Mouse (Mus musculus) embryonic facial prominence, embryonic 12.5 days (tissue): ENCODE data around the gene Arhgef10l. TPM values are rescaled to one million over a fixed set of nuclear protein-coding genes. Genes with fewer than 3 reads are reported as not detected.
A peak's percentile ranks its signal among the peaks of the same experiment; 100 is the strongest.

Experiments
- ATAC-seq: fragments of 200-750 bp; cut with Nextera tagmentation; 2 replicates; pipeline ENCODE4 v1.8.0; 2017; ENCODE audit not compliant: insufficient number of reproducible peaks, insufficient read depth, low FRiP score, low TSS enrichment
- H3K27ac ChIP-seq: fragments of 300-500 bp; sonication (generic); 2 replicates; pipeline ENCODE4 v1.5.1; 2016; ENCODE audit warnings: mild to moderate bottlenecking
- H3K27me3 ChIP-seq: fragments of 300-500 bp; sonication (generic); 2 replicates; pipeline ENCODE4 v1.6.1; 2016; ENCODE audit warnings: mild to moderate bottlenecking, moderate library complexity
- H3K36me3 ChIP-seq: fragments of 300-500 bp; sonication (generic); 2 replicates; pipeline ENCODE4 v1.6.1; 2016; ENCODE audit warnings: mild to moderate bottlenecking
- H3K4me1 ChIP-seq: fragments of 300-500 bp; sonication (generic); 2 replicates; pipeline ENCODE4 v1.6.1; 2016
- H3K4me2 ChIP-seq: fragments of 300-500 bp; sonication (generic); replicated peaks from 2 replicates; pipeline ENCODE4 v1.6.1; 2016; ENCODE audit warnings: mild to moderate bottlenecking, moderate library complexity
- H3K4me3 ChIP-seq: fragments of 300-500 bp; sonication (generic); 2 replicates; pipeline ENCODE4 v1.5.1; 2016; ENCODE audit warnings: mild to moderate bottlenecking
- H3K9ac ChIP-seq: fragments of 300-500 bp; sonication (generic); 2 replicates; pipeline ENCODE4 v1.6.1; 2016; ENCODE audit warnings: mild to moderate bottlenecking, moderate library complexity
- H3K9me3 ChIP-seq: fragments of 300-500 bp; sonication (generic); 2 replicates; pipeline ENCODE4 v1.6.1; 2016; ENCODE audit warnings: mild to moderate bottlenecking, moderate library complexity
- WGBS: fragments of 180-500 bp; shearing (Covaris S2); methylation state at CpG from one replicate; pipeline ENCODE4 v1.1.7; 2016; 5-methylcytosine and 5-hydroxymethylcytosine counted together
- polyA plus RNA-seq: library from polyadenylated mRNA; unstranded; fragments of >200 nt; fragmentation: Nextera tagmentation; extraction: Ambion mirVana; gene quantifications from 2 replicates; pipeline ENCODE4 v1.2.1, GENCODE M21; 2016

Arhgef10l gene
- polyA plus RNA-seq, 1 experiment from 2014 or later = 17.4 TPM

- H3K27me3 ChIP-seq = no peaks in the 10 kb centered on the region
- H3K4me2 ChIP-seq = no peak overlapping the region
- H3K9ac ChIP-seq = no peak overlapping the region
- no peak overlapping the region for H3K4me3 ChIP-seq
- WGBS = 72% methylated on average over 7 of the region's 7 CpGs
- no peak overlapping the region for H3K27ac ChIP-seq
- no peaks in the 10 kb centered on the region; the same call in 1 of the 2 replicates for H3K4me1 ChIP-seq
- H3K36me3 ChIP-seq = no peaks in the 10 kb centered on the region
- ATAC-seq = no peak
- H3K9me3 ChIP-seq = no peaks in the 10 kb centered on the region
Observed at GRCm38 (mm10) chr4:140691481-140691880, 25.7 kb upstream of the Arhgef10l start.

GRCm38 (mm10) chr4:140689873-140690655, 24.3 kb upstream of the Arhgef10l start:
- Histone ChIP-seq H3K4me1 (peaks cover 2% of the 10 kb centered on the region; the same call in 1 of the 2 replicates), H3K4me2 (no peak overlapping the region), H3K9ac (no peak overlapping the region), H3K27me3 (no peaks in the 10 kb centered on the region), H3K4me3 (no peak overlapping the region), H3K9me3 (no peaks in the 10 kb centered on the region), H3K36me3 (no peaks in the 10 kb centered on the region), H3K27ac (no peak overlapping the region)
- WGBS = 66% methylated on average over 16 of the region's 16 CpGs
- ATAC-seq = no peak

- H3K27me3 ChIP-seq = no peaks in the 10 kb centered on the region
- no peak for ATAC-seq
- H3K36me3 ChIP-seq = no peaks in the 10 kb centered on the region
- H3K4me3 ChIP-seq = no peak overlapping the region
- H3K9me3 ChIP-seq = no peaks in the 10 kb centered on the region
- peaks cover 14% of the 10 kb centered on the region for H3K4me1 ChIP-seq
- no peak overlapping the region for H3K9ac ChIP-seq
- 78% methylated on average over 5 of the region's 5 CpGs for WGBS
- H3K27ac ChIP-seq = no peak overlapping the region
- H3K4me2 ChIP-seq = no peak overlapping the region
Observed at GRCm38 (mm10) chr4:140688826-140689425, 23.1 kb upstream of the Arhgef10l start.

GRCm38 (mm10) chr4:140688044-140688825, 22.4 kb upstream of the Arhgef10l start:
- Histone ChIP-seq H3K9ac (no peak overlapping the region), H3K4me3 (no peak overlapping the region), H3K27me3 (no peaks in the 10 kb centered on the region), H3K9me3 (no peaks in the 10 kb centered on the region), H3K27ac (no peak overlapping the region), H3K4me1 (peaks cover 19% of the 10 kb centered on the region), H3K36me3 (no peaks in the 10 kb centered on the region), H3K4me2 (no peak overlapping the region)
- WGBS = 61% methylated on average over 10 of the region's 12 CpGs
- ATAC-seq = no peak

- no peaks in the 10 kb centered on the region for H3K36me3 ChIP-seq
- no peak overlapping the region for H3K4me3 ChIP-seq
- H3K4me2 ChIP-seq = peak overlapping the region; percentile 40
- H3K9ac ChIP-seq = no peak overlapping the region
- H3K9me3 ChIP-seq = no peaks in the 10 kb centered on the region
- ATAC-seq = no peak
- no peaks in the 10 kb centered on the region for H3K27me3 ChIP-seq
- peaks cover 19% of the 10 kb centered on the region for H3K4me1 ChIP-seq
- H3K27ac ChIP-seq = no peak overlapping the region
- 43% methylated on average over 6 of the region's 6 CpGs for WGBS
Observed at GRCm38 (mm10) chr4:140684881-140685303, 19.1 kb upstream of the Arhgef10l start.

- no peak overlapping the region for H3K9ac ChIP-seq
- 6% methylated on average over 16 of the region's 16 CpGs for WGBS
- H3K27ac ChIP-seq = 0 out of 2 replicates have a peak overlapping the region, but pooled peaks have one; percentile 36
- H3K4me3 ChIP-seq = no peak overlapping the region
- ATAC-seq = no peak
- H3K36me3 ChIP-seq = no peaks in the 10 kb centered on the region
- no peaks in the 10 kb centered on the region for H3K9me3 ChIP-seq
- no peaks in the 10 kb centered on the region for H3K27me3 ChIP-seq
- peak overlapping the region; percentile 40 for H3K4me2 ChIP-seq
- peaks cover 19% of the 10 kb centered on the region for H3K4me1 ChIP-seq
Observed at GRCm38 (mm10) chr4:140684141-140684871, 18.5 kb upstream of the Arhgef10l start.

- Histone ChIP-seq H3K27ac (no peak overlapping the region), H3K9ac (no peak overlapping the region), H3K4me1 (peaks cover 19% of the 10 kb centered on the region), H3K9me3 (no peaks in the 10 kb centered on the region), H3K27me3 (no peaks in the 10 kb centered on the region), H3K36me3 (no peaks in the 10 kb centered on the region), H3K4me3 (no peak overlapping the region), H3K4me2 (peak overlapping the region; percentile 40)
- ATAC-seq = no peak
- 23% methylated on average over 8 of the region's 8 CpGs for WGBS
Observed at GRCm38 (mm10) chr4:140683608-140684007, 17.8 kb upstream of the Arhgef10l start.

GRCm38 (mm10) chr4:140680731-140681397, 15.1 kb upstream of the Arhgef10l start:
- H3K27ac ChIP-seq = no peak overlapping the region
- no peak for ATAC-seq

GRCm38 (mm10) chr4:140679723-140680380, 14.0 kb upstream of the Arhgef10l start:
- no peak overlapping the region for H3K27ac ChIP-seq
- ATAC-seq = no peak
- H3K4me3 ChIP-seq = no peak overlapping the region
- H3K27me3 ChIP-seq = no peaks in the 10 kb centered on the region
- H3K9me3 ChIP-seq = no peaks in the 10 kb centered on the region
- peaks cover 14% of the 10 kb centered on the region for H3K4me1 ChIP-seq
- no peak overlapping the region for H3K9ac ChIP-seq
- 27% methylated on average over 17 of the region's 18 CpGs for WGBS
- no peaks in the 10 kb centered on the region for H3K36me3 ChIP-seq
- H3K4me2 ChIP-seq = no peak overlapping the region

More at GRCm38 (mm10) chr4:140680731-140681397, 15.1 kb upstream of the Arhgef10l start:
- Histone ChIP-seq H3K4me3 (no peak overlapping the region), H3K4me1 (peaks cover 19% of the 10 kb centered on the region), H3K9me3 (no peaks in the 10 kb centered on the region), H3K36me3 (no peaks in the 10 kb centered on the region), H3K9ac (no peak overlapping the region), H3K4me2 (no peak overlapping the region), H3K27me3 (no peaks in the 10 kb centered on the region)
- 59% methylated on average over 8 of the region's 8 CpGs for WGBS

- no peak; the same call in 1 of the 2 replicates for ATAC-seq
Observed at GRCm38 (mm10) chr4:140679038-140679437, 13.2 kb upstream of the Arhgef10l start.

More at GRCm38 (mm10) chr4:140679038-140679437, 13.2 kb upstream of the Arhgef10l start:
- no peaks in the 10 kb centered on the region for H3K36me3 ChIP-seq
- peaks cover 6% of the 10 kb centered on the region for H3K4me1 ChIP-seq
- no peaks in the 10 kb centered on the region for H3K9me3 ChIP-seq
- no peak overlapping the region for H3K9ac ChIP-seq
- no peak overlapping the region for H3K4me3 ChIP-seq
- no peak overlapping the region for H3K27ac ChIP-seq
- 9% methylated on average over 5 of the region's 5 CpGs for WGBS
- no peak overlapping the region for H3K4me2 ChIP-seq
- H3K27me3 ChIP-seq = no peaks in the 10 kb centered on the region
